In genomic region chr11:100524358-100524757, GRCm38 (mm10) we compare ENCODE assay signal across 12 mouse cellular contexts. TPM values are rescaled to one million over a fixed set of nuclear protein-coding genes. Genes with fewer than 3 reads are reported as not detected.
DNase-seq lines count a peak whose midpoint lies in the region; ATAC-seq and TF ChIP-seq lines count a peak whose summit lies in the region.
"Had no signal": no experiment of that assay in that cellular context is flagged by ENCODE, and none has a peak within 500 bp of the region (broad histone marks: within the 10 kb centered on the region; RNA-seq: fewer than 3 reads in every experiment).

No protein-coding gene starts in this region.

- intact Hi-C loops in heart, postnatal 10 days (cut with DNase I): no loop called here

- no peak overlapping the region; the same call in 1 of the 2 replicates for H3K9ac ChIP-seq in midbrain, embryonic 14.5 days (replicated peaks; ENCODE audit: low read length)
- no peak overlapping the region for H3K9ac ChIP-seq in midbrain, postnatal 0 days (replicated peaks; ENCODE audit: low read length, poor library complexity, severe bottlenecking)
- H3K9ac ChIP-seq in stomach, postnatal 0 days (ENCODE audit: low read length): no peak overlapping the region

- H3K36me3 ChIP-seq in midbrain, embryonic 14.5 days (ENCODE audit: control insufficient read depth, insufficient read depth, low read length): peaks cover 49% of the 10 kb centered on the region
- H3K36me3 ChIP-seq in midbrain, postnatal 0 days (ENCODE audit: insufficient read depth, low read length): peaks cover 40% of the 10 kb centered on the region
- H3K36me3 ChIP-seq in stomach, postnatal 0 days (ENCODE audit: control insufficient read depth, insufficient read depth, low read length): peaks cover 28% of the 10 kb centered on the region

- no peak for TF ChIP-seq CTCF in midbrain, postnatal 0 days (IDR thresholded peaks at IDR 0.05)
- TF ChIP-seq CTCF in stomach, postnatal 0 days (IDR thresholded peaks at IDR 0.05; ENCODE audit: low read depth): no peak

- no peak overlapping the region for H3K4me3 ChIP-seq in midbrain, embryonic 14.5 days (replicated peaks; ENCODE audit: low read depth, low read length)
- H3K4me3 ChIP-seq in midbrain, postnatal 0 days (ENCODE audit: low read depth, low read length): no peak overlapping the region
- no peak overlapping the region for H3K4me3 ChIP-seq in stomach, postnatal 0 days (ENCODE audit: low read depth, low read length)

- ATAC-seq in midbrain, embryonic 14.5 days (ENCODE audit: low FRiP score, low TSS enrichment): no peak
- ATAC-seq in midbrain, postnatal 0 days (ENCODE audit: low FRiP score): no peak
- no peak for ATAC-seq in stomach, postnatal 0 days (ENCODE audit: low FRiP score, low TSS enrichment)

- peak; percentile 97 for DNase-seq in heart, adult 11 months
- no peak for DNase-seq in heart, postnatal 4 days
- no peak for DNase-seq in midbrain, embryonic 14.5 days
- DNase-seq in midbrain, postnatal 0 days (ENCODE audit: low spot score): no peak
- DNase-seq in heart, postnatal 10 days: peak; percentile 26 to 38
- DNase-seq in stomach, postnatal 0 days (ENCODE audit: low spot score): no peak
- DNase-seq in urinary bladder, postnatal 14 days (ENCODE audit: low spot score): no peak
- no peak for DNase-seq in layer of hippocampus, adult 9-11 months
- DNase-seq: cerebellum, postnatal 25 days; right cerebral cortex, adult 18-20 months; thymus, postnatal 14 days had no signal

- H3K27ac ChIP-seq in midbrain, embryonic 14.5 days (replicated peaks; ENCODE audit: low read depth, low read length): no peak overlapping the region
- no peak overlapping the region for H3K27ac ChIP-seq in midbrain, postnatal 0 days (ENCODE audit: low read depth, low read length)
- 0 out of 2 replicates have a peak overlapping the region, but pooled peaks have one; percentile 13 for H3K27ac ChIP-seq in stomach, postnatal 0 days (replicated peaks)
- H3K27ac ChIP-seq: midbrain, embryonic 12.5 days had no signal

- no peaks in the 10 kb centered on the region for H3K9me3 ChIP-seq in midbrain, embryonic 14.5 days (ENCODE audit: control insufficient read depth, low read length)
- no peaks in the 10 kb centered on the region for H3K9me3 ChIP-seq in midbrain, postnatal 0 days (ENCODE audit: low read length)
- no peaks in the 10 kb centered on the region for H3K9me3 ChIP-seq in stomach, postnatal 0 days (ENCODE audit: control insufficient read depth, low read length)
- H3K9me3 ChIP-seq: midbrain, embryonic 12.5 days had no signal

- peaks cover 25% of the 10 kb centered on the region for H3K4me1 ChIP-seq in midbrain, embryonic 14.5 days (ENCODE audit: control insufficient read depth, insufficient read depth, low read length)
- peaks cover 20% of the 10 kb centered on the region for H3K4me1 ChIP-seq in midbrain, postnatal 0 days (ENCODE audit: insufficient read depth, low read length)
- peaks cover 14% of the 10 kb centered on the region for H3K4me1 ChIP-seq in stomach, postnatal 0 days (replicated peaks; ENCODE audit: control insufficient read depth, insufficient read depth)

- peak overlapping the region; percentile 96; the same call in 1 of the 2 replicates for H3K4me2 ChIP-seq in midbrain, embryonic 14.5 days (ENCODE audit: low read length)
- H3K4me2 ChIP-seq in midbrain, postnatal 0 days (ENCODE audit: low read depth, low read length, poor library complexity, severe bottlenecking): no peak overlapping the region
- H3K4me2 ChIP-seq in stomach, postnatal 0 days (replicated peaks; ENCODE audit: low read depth): peak overlapping the region; percentile 82

- no peaks in the 10 kb centered on the region for H3K27me3 ChIP-seq in midbrain, embryonic 14.5 days (ENCODE audit: control insufficient read depth, insufficient read depth, low read length)
- no peaks in the 10 kb centered on the region for H3K27me3 ChIP-seq in midbrain, postnatal 0 days (ENCODE audit: insufficient read depth, low read length)
- H3K27me3 ChIP-seq in stomach, postnatal 0 days (ENCODE audit: control insufficient read depth, insufficient read depth, low read length): no peaks in the 10 kb centered on the region
- H3K27me3 ChIP-seq: midbrain, embryonic 12.5 days had no signal

- TF ChIP-seq EP300 in stomach, postnatal 0 days (optimal IDR thresholded peaks at IDR 0.05): no peak

- 81% methylated on average over 5 of the region's 5 CpGs for WGBS in midbrain, embryonic 14.5 days
- WGBS in midbrain, postnatal 0 days: 81% methylated on average over 5 of the region's 5 CpGs
- WGBS in stomach, postnatal 0 days: 62% methylated on average over 5 of the region's 5 CpGs

RNA-seq across cellular contexts. Expression of gene Acly, which starts 3.4 kb away (rescaled TPM):
- total RNA-seq in heart, postnatal 4 days (2021): 10 to 100 TPM; 60.7 to 63.4 TPM
- 161 and 219 TPM in 2 replicates for polyA plus RNA-seq in midbrain, embryonic 14.5 days (2014; fragmentation: Nextera tagmentation; extraction: Ambion mirVana)
- total RNA-seq in midbrain, postnatal 0 days (2014; rRNA removed): 207 and 228 TPM in 2 replicates
- polyA plus RNA-seq in midbrain, postnatal 0 days (2015; fragmentation: Nextera tagmentation; extraction: Ambion mirVana): 116 and 120 TPM in 2 replicates
- total RNA-seq in heart, postnatal 10 days (2021): 10 to 100 TPM; 47.8 to 51.1 TPM
- 70.3 and 70.6 TPM in 2 replicates for polyA plus RNA-seq in stomach, postnatal 0 days (2015; fragmentation: Nextera tagmentation; extraction: Ambion mirVana)

RNA-seq across cellular contexts. Expression of gene Ttc25, which starts 21.0 kb away (rescaled TPM):
- under 1 TPM; 0.21 to 0.70 TPM for total RNA-seq in heart, postnatal 4 days (2021)
- polyA plus RNA-seq in midbrain, embryonic 14.5 days (2014; fragmentation: Nextera tagmentation; extraction: Ambion mirVana): 1.9 and 2.5 TPM in 2 replicates
- total RNA-seq in midbrain, postnatal 0 days (2014; rRNA removed): 0.33 and 0.71 TPM in 2 replicates
- 0.96 and 1.4 TPM in 2 replicates for polyA plus RNA-seq in midbrain, postnatal 0 days (2015; fragmentation: Nextera tagmentation; extraction: Ambion mirVana)
- under 1 TPM; 0.17 to 0.38 TPM for total RNA-seq in heart, postnatal 10 days (2021)
- polyA plus RNA-seq in stomach, postnatal 0 days (2015; fragmentation: Nextera tagmentation; extraction: Ambion mirVana): 0.17 and 0.33 TPM in 2 replicates

RNA-seq across cellular contexts. Expression of gene Cnp, which starts 50.3 kb away (rescaled TPM):
- 1 to 10 TPM; 6.3 to 7.3 TPM for total RNA-seq in heart, postnatal 4 days (2021)
- 24.8 and 28.7 TPM in 2 replicates for polyA plus RNA-seq in midbrain, embryonic 14.5 days (2014; fragmentation: Nextera tagmentation; extraction: Ambion mirVana)
- 54.7 and 68.8 TPM in 2 replicates for total RNA-seq in midbrain, postnatal 0 days (2014; rRNA removed)
- 65.3 and 76.0 TPM in 2 replicates for polyA plus RNA-seq in midbrain, postnatal 0 days (2015; fragmentation: Nextera tagmentation; extraction: Ambion mirVana)
- 1 to 10 TPM; 6.1 to 7.1 TPM for total RNA-seq in heart, postnatal 10 days (2021)
- 23.5 and 25.7 TPM in 2 replicates for polyA plus RNA-seq in stomach, postnatal 0 days (2015; fragmentation: Nextera tagmentation; extraction: Ambion mirVana)

RNA-seq across cellular contexts. Expression of gene Klhl11, which starts 51.8 kb away (rescaled TPM):
- total RNA-seq in heart, postnatal 4 days (2021): 10 to 100 TPM; 11.8 to 13.4 TPM
- polyA plus RNA-seq in midbrain, embryonic 14.5 days (2014; fragmentation: Nextera tagmentation; extraction: Ambion mirVana): 17.6 and 18.8 TPM in 2 replicates
- total RNA-seq in midbrain, postnatal 0 days (2014; rRNA removed): 57.4 and 66.2 TPM in 2 replicates
- polyA plus RNA-seq in midbrain, postnatal 0 days (2015; fragmentation: Nextera tagmentation; extraction: Ambion mirVana): 9.1 and 10.3 TPM in 2 replicates
- 10 to 100 TPM; 12.9 to 13.9 TPM for total RNA-seq in heart, postnatal 10 days (2021)
- 2.6 and 3.3 TPM in 2 replicates for polyA plus RNA-seq in stomach, postnatal 0 days (2015; fragmentation: Nextera tagmentation; extraction: Ambion mirVana)

Comparison
In these comparisons a context has a peak if more than half of its experiments do, and no peak if none do; other contexts are left out.
1. DNase-seq: peak in heart, adult 11 months (single experiment) and heart, postnatal 10 days (2 of 2); none in heart, postnatal 4 days (single experiment), midbrain, embryonic 14.5 days (single experiment), midbrain, postnatal 0 days (single experiment), stomach, postnatal 0 days (single experiment), urinary bladder, postnatal 14 days (single experiment) and layer of hippocampus, adult 9-11 months (single experiment).